Mouse (Mus musculus): ENCODE data around the gene Kcnb1.

- TF ChIP-seq CTCF (IDR thresholded peaks at IDR 0.05; ENCODE audit: low read depth, low read length) (no peak), POLR2A (IDR thresholded peaks at IDR 0.05; ENCODE audit: borderline replicate concordance, low read depth, low read length) (no peak)
These were observed 110.9 kb downstream of the Kcnb1 start for GRCm38 (mm10) chr2:167078931-167079495.
